Mouse (Mus musculus) brown adipose tissue, adult 24 weeks (tissue): Measurements from ENCODE around the gene Gm16405. TPM values are rescaled to one million over a fixed set of nuclear protein-coding genes. Genes with fewer than 3 reads are reported as not detected.
"Not testable (repeated sequence)": the region's sequence is repeated elsewhere in the genome, so short reads cannot be mapped to it uniquely, and the experiment has no call there.

Source experiments
- H3K27ac ChIP-seq: fragments of 200-500 bp; replicated peaks from 2 replicates; pipeline ENCODE4 v1.5.1; 2012; ENCODE audit warnings: low read depth, mild to moderate bottlenecking, low read length
- H3K4me1 ChIP-seq: fragments of 200-500 bp; 2 replicates; pipeline ENCODE4 v1.6.1; 2012; ENCODE audit warnings: low read length, mixed read lengths; ENCODE audit not compliant: control insufficient read depth, insufficient read depth, insufficient read length
- H3K4me3 ChIP-seq: fragments of 200-500 bp; 2 replicates; pipeline ENCODE4 v1.5.1; 2012; ENCODE audit warnings: low read depth, mild to moderate bottlenecking, low read length, moderate library complexity; ENCODE audit not compliant: insufficient read depth
- polyA plus RNA-seq: library from polyadenylated mRNA; stranded (reverse); fragments of >200 nt; gene quantifications from 2 replicates; pipeline ENCODE4 v1.2.4, GENCODE M21; 2012; ENCODE audit not compliant: missing spikeins, insufficient read depth, insufficient read length

Gm16405 gene
- not detected in 2 replicates for polyA plus RNA-seq

GRCm38 (mm10) chrX:54530908-54531307 is at the start of gene Gm16405:
Gm16405 (plus strand) TSS chrX:54531208.
- not testable (repeated sequence) for H3K27ac ChIP-seq, H3K4me1 ChIP-seq, H3K4me3 ChIP-seq

Other genes with a start within 250 kb of the Gm16405 start
- gene Gm16430, start 91.0 kb downstream of the Gm16405 start, polyA plus RNA-seq: not detected in 2 replicates